Mouse (Mus musculus): ENCODE data around the gene Ddx1. TPM values are rescaled to one million over a fixed set of nuclear protein-coding genes. Genes with fewer than 3 reads are reported as not detected.

Ddx1 gene
- total RNA-seq, 2 experiments from 2014 or later: 118 to 127 TPM

Other genes starting within 250 kb of the Ddx1 start
- gene Nbas, start 19.9 kb upstream of the Ddx1 start, total RNA-seq (2021): 10 to 100 TPM; 21.2 to 24.2 TPM